Comparison of ENCODE assay signal across 8 mouse cellular contexts in genomic region chr1:92474066-92474578, GRCm38 (mm10). TPM values are rescaled to one million over a fixed set of nuclear protein-coding genes. Genes with fewer than 3 reads are reported as not detected.
DNase-seq lines count a peak whose midpoint lies in the region; ATAC-seq lines count a peak whose summit lies in the region.
"Had no signal": no experiment of that assay in that cellular context is flagged by ENCODE, and none has a peak within 500 bp of the region (broad histone marks: within the 10 kb centered on the region; RNA-seq: fewer than 3 reads in every experiment).

No protein-coding gene starts in this region.

- H3K36me3 ChIP-seq in limb, embryonic 12.5 days = peaks cover 19% of the 10 kb centered on the region

- peaks cover 16% of the 10 kb centered on the region for H3K4me1 ChIP-seq in limb, embryonic 12.5 days (replicated peaks)

- no peaks in the 10 kb centered on the region for H3K27me3 ChIP-seq in limb, embryonic 12.5 days

- H3K9ac ChIP-seq in limb, embryonic 12.5 days (replicated peaks) = peak overlapping the region; percentile 56

- ATAC-seq in erythroblast, adult 5-6 weeks (replicated peaks; ENCODE audit: low FRiP score, poor library complexity, severe bottlenecking) = peak; percentile 70; the same call in 1 of the 2 replicates
- peak; percentile 83 for ATAC-seq in limb, embryonic 12.5 days (ENCODE audit: insufficient number of reproducible peaks, insufficient read depth, low FRiP score, low TSS enrichment, low read depth)
- peak; percentile 18; the same call in 1 of the 2 replicates for ATAC-seq in neutrophil, adult 5-6 weeks (ENCODE audit: extremely low read depth, insufficient number of reproducible peaks, low FRiP score, poor library complexity, severe bottlenecking)

- peak overlapping the region; percentile 86 for H3K4me2 ChIP-seq in limb, embryonic 12.5 days

- 0 out of 2 replicates have a peak overlapping the region, but pooled peaks have one; percentile 12 for H3K27ac ChIP-seq in limb, embryonic 12.5 days

- DNase-seq in right cerebral cortex, adult 18-20 months = peak; percentile 24
- DNase-seq in right cerebral cortex, postnatal 4 days = no peak
- no peak for DNase-seq in cerebellum, adult 8-10 months
- no peak for DNase-seq in spleen, adult 12 weeks (ENCODE audit: low spot score)

- no peaks in the 10 kb centered on the region for H3K9me3 ChIP-seq in limb, embryonic 12.5 days

- WGBS in limb, embryonic 12.5 days = 3% methylated on average over 10 of the region's 10 CpGs

- H3K4me3 ChIP-seq in limb, embryonic 12.5 days (replicated peaks) = peak overlapping the region; percentile 98

RNA-seq across cellular contexts. Expression of gene Ndufa10, which starts 0.5 kb away (rescaled TPM):
- total RNA-seq in erythroblast, adult 5-6 weeks (2015; ENCODE audit: low replicate concordance) = 47.2 and 55.0 TPM in 2 replicates
- total RNA-seq in erythroblast, adult 5-6 weeks (2017; ENCODE audit: low replicate concordance) = 14.1 and 42.1 TPM in 2 replicates
- polyA plus RNA-seq in limb, embryonic 12.5 days (2016; fragmentation: Nextera tagmentation; extraction: Ambion mirVana) = 248 and 257 TPM in 2 replicates
- total RNA-seq in neutrophil, adult 5-6 weeks (2017) = 55.4 and 71.5 TPM in 2 replicates

RNA-seq across cellular contexts. Expression of gene Olfr1416, which starts 10.8 kb away (rescaled TPM):
- total RNA-seq in erythroblast, adult 5-6 weeks (2015; ENCODE audit: low replicate concordance) = not detected in 2 replicates
- not detected in 2 replicates for total RNA-seq in erythroblast, adult 5-6 weeks (2017; ENCODE audit: low replicate concordance)
- not detected in 2 replicates for polyA plus RNA-seq in limb, embryonic 12.5 days (2016; fragmentation: Nextera tagmentation; extraction: Ambion mirVana)
- total RNA-seq in neutrophil, adult 5-6 weeks (2017) = 0.12 TPM in 1 of 2 replicates, not detected in the other
- polyA plus RNA-seq: gonadal fat pad, adult 2 months had no signal

RNA-seq across cellular contexts. Expression of gene Olfr1415, which starts 21.8 kb away (rescaled TPM):
- not detected in 2 replicates for total RNA-seq in erythroblast, adult 5-6 weeks (2015; ENCODE audit: low replicate concordance)
- total RNA-seq in erythroblast, adult 5-6 weeks (2017; ENCODE audit: low replicate concordance) = not detected in 2 replicates
- not detected in 2 replicates for polyA plus RNA-seq in limb, embryonic 12.5 days (2016; fragmentation: Nextera tagmentation; extraction: Ambion mirVana)
- total RNA-seq in neutrophil, adult 5-6 weeks (2017) = not detected in 2 replicates
- polyA plus RNA-seq: gonadal fat pad, adult 2 months had no signal

RNA-seq across cellular contexts. Expression of gene Olfr1414, which starts 44.3 kb away (rescaled TPM):
- total RNA-seq in erythroblast, adult 5-6 weeks (2015; ENCODE audit: low replicate concordance) = not detected in 2 replicates
- not detected in 2 replicates for total RNA-seq in erythroblast, adult 5-6 weeks (2017; ENCODE audit: low replicate concordance)
- polyA plus RNA-seq in limb, embryonic 12.5 days (2016; fragmentation: Nextera tagmentation; extraction: Ambion mirVana) = not detected in 2 replicates
- total RNA-seq in neutrophil, adult 5-6 weeks (2017) = not detected in 2 replicates

Comparison
In these comparisons a context has a peak if more than half of its experiments do, and no peak if none do; other contexts are left out.
1. ATAC-seq: peak in every context shown above with its lines; median percentile 83 in limb, embryonic 12.5 days; 70 in erythroblast, adult 5-6 weeks; 18 in neutrophil, adult 5-6 weeks.